Mouse (Mus musculus) lung, embryonic 14.5 days (tissue): ENCODE results near the gene Peli1. TPM values are rescaled to one million over a fixed set of nuclear protein-coding genes. Genes with fewer than 3 reads are reported as not detected.

Experiments used
- ATAC-seq: fragments of 200-750 bp; cut with Nextera tagmentation; 2 replicates; pipeline ENCODE4 v1.8.0; 2017; ENCODE audit warnings: mild to moderate bottlenecking, moderate TSS enrichment, moderate library complexity; ENCODE audit not compliant: insufficient read depth
- DNase-seq: peaks from one replicate; pipeline ENCODE4 v3.0.0-alpha.2; 2015
- H3K27ac ChIP-seq: fragments of 300-500 bp; sonication (generic); 2 replicates; pipeline ENCODE4 v1.5.1; 2014; ENCODE audit warnings: low read depth, mild to moderate bottlenecking, moderate library complexity
- H3K27me3 ChIP-seq: fragments of 300-500 bp; sonication (generic); 2 replicates; pipeline ENCODE4 v1.6.1; 2014; ENCODE audit warnings: low read length, control low read depth; ENCODE audit not compliant: insufficient read depth
- H3K36me3 ChIP-seq: fragments of 300-500 bp; sonication (generic); 2 replicates; pipeline ENCODE4 v1.6.1; 2014; ENCODE audit warnings: control low read depth; ENCODE audit not compliant: insufficient read depth
- H3K4me1 ChIP-seq: fragments of 300-500 bp; sonication (generic); 2 replicates; pipeline ENCODE4 v1.6.1; 2014; ENCODE audit warnings: antibody characterized with exemption, control low read depth; ENCODE audit not compliant: insufficient read depth
- H3K4me2 ChIP-seq: fragments of 300-500 bp; sonication (generic); 2 replicates; pipeline ENCODE4 v1.6.1; 2014; ENCODE audit warnings: mild to moderate bottlenecking
- H3K4me3 ChIP-seq: fragments of 300-500 bp; sonication (generic); 2 replicates; pipeline ENCODE4 v1.5.1; 2014; ENCODE audit warnings: low read depth, low read length
- H3K9ac ChIP-seq: fragments of 300-500 bp; sonication (generic); 2 replicates; pipeline ENCODE4 v1.6.1; 2014
- H3K9me3 ChIP-seq: fragments of 300-500 bp; sonication (generic); 2 replicates; pipeline ENCODE4 v1.6.1; 2016; ENCODE audit warnings: low read depth, low read length, control low read depth
- CTCF ChIP-seq: IDR thresholded peaks from 2 replicates; pipeline ENCODE4 v1.5.1; 2016; ENCODE audit warnings: antibody characterized with exemption, low read depth
- WGBS: fragments of 180-500 bp; shearing (Covaris S2); extraction: QIAGEN DNeasy Blood & Tissue Kit; methylation state at CpG from one replicate; pipeline ENCODE4 v1.1.7; 2014; 5-methylcytosine and 5-hydroxymethylcytosine counted together
- polyA plus RNA-seq: library from polyadenylated mRNA; unstranded; fragments of >200 nt; fragmentation: Nextera tagmentation; extraction: Ambion mirVana; gene quantifications from 2 replicates; pipeline ENCODE4 v1.2.1, GENCODE M21; 2014

Gene Peli1
- polyA plus RNA-seq = 55.0 and 57.2 TPM in 2 replicates

- Histone ChIP-seq H3K9ac (peak within 1 kb of the TSS; percentile 98), H3K4me3 (peak within 1 kb of the TSS; percentile 95), H3K4me2 (peak within 1 kb of the TSS; percentile 61), H3K4me1 (peaks cover 5% of the 10 kb centered on the region), H3K9me3 (no peaks in the 10 kb centered on the region), H3K27ac (peak within 1 kb of the TSS; percentile 100), H3K36me3 (no peaks in the 10 kb centered on the region), H3K27me3 (no peaks in the 10 kb centered on the region)
- DNase-seq = peak; percentile 97
- peak; percentile 100 for ATAC-seq
- no peak for TF ChIP-seq CTCF
- under 1% methylated on average over 24 of the region's 24 CpGs for WGBS
These were observed at the start of gene Peli1 for GRCm38 (mm10) chr11:21091067-21091427. TSS of gene Peli1 (plus strand) at chr11:21091291.

- TF ChIP-seq CTCF = no peak
- Histone ChIP-seq H3K27ac (no peak overlapping the region), H3K27me3 (no peaks in the 10 kb centered on the region), H3K9me3 (no peaks in the 10 kb centered on the region), H3K4me3 (no peak overlapping the region), H3K36me3 (no peaks in the 10 kb centered on the region), H3K9ac (no peak overlapping the region), H3K4me1 (no peaks in the 10 kb centered on the region), H3K4me2 (no peak overlapping the region)
- no peak for ATAC-seq
- DNase-seq = no peak
- WGBS = 75% methylated on average over 5 of the region's 5 CpGs
These were observed 48.5 kb upstream of the Peli1 start for GRCm38 (mm10) chr11:21042590-21042989.

- Histone ChIP-seq H3K4me3 (no peak overlapping the region), H3K27ac (no peak overlapping the region), H3K36me3 (no peaks in the 10 kb centered on the region), H3K9ac (no peak overlapping the region), H3K9me3 (no peaks in the 10 kb centered on the region), H3K4me1 (no peaks in the 10 kb centered on the region), H3K27me3 (no peaks in the 10 kb centered on the region), H3K4me2 (no peak overlapping the region)
- DNase-seq (no peak), ATAC-seq (no peak)
- 85% methylated on average over 2 of the region's 2 CpGs for WGBS
- no peak for TF ChIP-seq CTCF
These were observed 44.9 kb upstream of the Peli1 start for GRCm38 (mm10) chr11:21046188-21046587.

GRCm38 (mm10) chr11:21047921-21048320 is 43.2 kb upstream of the Peli1 start:
- TF ChIP-seq CTCF = no peak
- no peak for ATAC-seq
- DNase-seq = no peak
- Histone ChIP-seq H3K9me3 (no peaks in the 10 kb centered on the region), H3K27ac (no peak overlapping the region), H3K4me2 (no peak overlapping the region), H3K9ac (no peak overlapping the region), H3K27me3 (no peaks in the 10 kb centered on the region), H3K4me1 (no peaks in the 10 kb centered on the region), H3K36me3 (no peaks in the 10 kb centered on the region), H3K4me3 (no peak overlapping the region)
- 60% methylated on average over 2 of the region's 2 CpGs for WGBS

- no peak for TF ChIP-seq CTCF
- Histone ChIP-seq H3K4me3 (no peak overlapping the region), H3K9me3 (no peaks in the 10 kb centered on the region), H3K4me1 (no peaks in the 10 kb centered on the region), H3K4me2 (no peak overlapping the region), H3K27ac (no peak overlapping the region), H3K9ac (no peak overlapping the region), H3K36me3 (no peaks in the 10 kb centered on the region), H3K27me3 (no peaks in the 10 kb centered on the region)
- ATAC-seq = no peak
- DNase-seq = no peak
- WGBS = 73% methylated on average over 9 of the region's 9 CpGs
These were observed 39.4 kb upstream of the Peli1 start for GRCm38 (mm10) chr11:21051716-21052115.

GRCm38 (mm10) chr11:21054587-21054986 is 36.5 kb upstream of the Peli1 start:
- no peak overlapping the region for H3K4me2 ChIP-seq
- no peak overlapping the region for H3K9ac ChIP-seq
- no peak for DNase-seq
- H3K4me3 ChIP-seq = no peak overlapping the region
- H3K36me3 ChIP-seq = no peaks in the 10 kb centered on the region
- H3K4me1 ChIP-seq = no peaks in the 10 kb centered on the region
- no peak overlapping the region for H3K27ac ChIP-seq
- no peaks in the 10 kb centered on the region for H3K9me3 ChIP-seq
- TF ChIP-seq CTCF = no peak
- ATAC-seq = no peak
- H3K27me3 ChIP-seq = no peaks in the 10 kb centered on the region

- Histone ChIP-seq H3K4me2 (no peak overlapping the region), H3K4me3 (no peak overlapping the region), H3K36me3 (no peaks in the 10 kb centered on the region), H3K9ac (no peak overlapping the region), H3K27me3 (no peaks in the 10 kb centered on the region), H3K27ac (no peak overlapping the region), H3K9me3 (no peaks in the 10 kb centered on the region), H3K4me1 (no peaks in the 10 kb centered on the region)
- ATAC-seq (peak; percentile 90), DNase-seq (peak; percentile 83)
- 56% methylated on average over 13 of the region's 13 CpGs for WGBS
- no peak for TF ChIP-seq CTCF
These were observed 34.8 kb upstream of the Peli1 start for GRCm38 (mm10) chr11:21056109-21056850.
